ENCODE assay signal across 8 mouse cellular contexts in genomic region chr3:142880790-142881588, GRCm38 (mm10). TPM values are rescaled to one million over a fixed set of nuclear protein-coding genes. Genes with fewer than 3 reads are reported as not detected.
DNase-seq lines count a peak whose midpoint lies in the region; ATAC-seq lines count a peak whose summit lies in the region.

No protein-coding gene starts in this region.

- DNase-seq in layer of hippocampus, adult 11-12 months (ENCODE audit: low spot score): peak; percentile 13
- DNase-seq in layer of hippocampus, adult 8-10 months (ENCODE audit: low spot score in 2 of 2): no peak
- peak; percentile 42 for DNase-seq in adrenal gland, adult 8-10 months
- DNase-seq in liver, embryonic 13.5 days: peak; percentile 62
- DNase-seq in naive thymus-derived CD4-positive, alpha-beta T cell, adult 2 months (ENCODE audit: low read depth): peak; percentile 70
- peak; percentile 68 for DNase-seq in thymus, postnatal 0 days (ENCODE audit: low spot score)

- peak overlapping the region; percentile 95 for H3K9ac ChIP-seq in hindbrain, embryonic 16.5 days (ENCODE audit: low read depth, low read length)
- peak overlapping the region; percentile 100 for H3K9ac ChIP-seq in liver, embryonic 13.5 days

- H3K9me3 ChIP-seq in erythroblast, embryonic 14.5 days (ENCODE audit: control insufficient read depth, low read length): no peaks in the 10 kb centered on the region
- H3K9me3 ChIP-seq in hindbrain, embryonic 16.5 days (ENCODE audit: control insufficient read depth, low read length): no peaks in the 10 kb centered on the region
- no peaks in the 10 kb centered on the region for H3K9me3 ChIP-seq in liver, embryonic 13.5 days (replicated peaks)

- H3K4me3 ChIP-seq in erythroblast, embryonic 14.5 days (replicated peaks): peak overlapping the region; percentile 98
- peak overlapping the region; percentile 100 for H3K4me3 ChIP-seq in hindbrain, embryonic 16.5 days (ENCODE audit: low read length)
- peak overlapping the region; percentile 100 for H3K4me3 ChIP-seq in liver, embryonic 13.5 days (replicated peaks)

- no peaks in the 10 kb centered on the region for H3K27me3 ChIP-seq in erythroblast, embryonic 14.5 days (ENCODE audit: control insufficient read depth)
- no peaks in the 10 kb centered on the region for H3K27me3 ChIP-seq in hindbrain, embryonic 16.5 days (replicated peaks; ENCODE audit: control insufficient read depth, insufficient read depth, low read length)
- no peaks in the 10 kb centered on the region for H3K27me3 ChIP-seq in liver, embryonic 13.5 days

- H3K27ac ChIP-seq in hindbrain, embryonic 16.5 days (ENCODE audit: low read depth, low read length): peak overlapping the region; percentile 93
- H3K27ac ChIP-seq in liver, embryonic 13.5 days: peak overlapping the region; percentile 100

- under 1% methylated on average over 59 of the region's 72 CpGs for WGBS in hindbrain, embryonic 16.5 days
- WGBS in liver, embryonic 13.5 days (ENCODE audit: insufficient replicate concordance): under 1% methylated on average over 65 of the region's 72 CpGs

- H3K4me1 ChIP-seq in erythroblast, embryonic 14.5 days (ENCODE audit: control insufficient read depth): peaks cover 51% of the 10 kb centered on the region
- peaks cover 5% of the 10 kb centered on the region; the same call in 1 of the 2 replicates for H3K4me1 ChIP-seq in hindbrain, embryonic 16.5 days (ENCODE audit: control insufficient read depth, insufficient read depth, low read depth, low read length)
- H3K4me1 ChIP-seq in liver, embryonic 13.5 days (replicated peaks): peaks cover 39% of the 10 kb centered on the region

- H3K36me3 ChIP-seq in erythroblast, embryonic 14.5 days (ENCODE audit: control insufficient read depth): peaks cover 35% of the 10 kb centered on the region
- H3K36me3 ChIP-seq in hindbrain, embryonic 16.5 days (ENCODE audit: control insufficient read depth, insufficient read depth, low read length): no peaks in the 10 kb centered on the region
- 0 out of 2 replicates have a peak, but pooled peaks cover 4% of the 10 kb centered on the region for H3K36me3 ChIP-seq in liver, embryonic 13.5 days

- peak; percentile 5; the same call in 1 of the 2 replicates for ATAC-seq in hindbrain, embryonic 16.5 days
- ATAC-seq in liver, embryonic 13.5 days (ENCODE audit: low read depth): peak; percentile 20

- peak overlapping the region; percentile 64 for H3K4me2 ChIP-seq in hindbrain, embryonic 16.5 days (ENCODE audit: low read length)
- H3K4me2 ChIP-seq in liver, embryonic 13.5 days: peak overlapping the region; percentile 55

RNA-seq across cellular contexts. Expression of gene Pkn2, which starts 0.8 kb away (rescaled TPM):
- 10 to 100 TPM; 30.4 to 37.8 (median 32.3) TPM for total RNA-seq in layer of hippocampus, adult 8-10 months (2022)
- 10 to 100 TPM; 64.7 to 80.2 (median 71.3) TPM for total RNA-seq in adrenal gland, adult 8-10 months (2022)
- 5.1 and 5.3 TPM in 2 replicates for polyA plus RNA-seq in erythroblast, embryonic 14.5 days (2012)
- polyA plus RNA-seq in hindbrain, embryonic 16.5 days (2015; fragmentation: Nextera tagmentation; extraction: Ambion mirVana): 17.5 and 19.1 TPM in 2 replicates
- polyA plus RNA-seq in liver, embryonic 13.5 days (2015; fragmentation: Nextera tagmentation; extraction: Ambion mirVana): 34.9 and 37.3 TPM in 2 replicates
- 45.8 and 57.5 TPM in 2 replicates for polyA plus RNA-seq in thymus, postnatal 0 days (2015; fragmentation: Nextera tagmentation; extraction: Ambion mirVana)

Comparison
In these comparisons a context has a peak if more than half of its experiments do, and no peak if none do; other contexts are left out.
1. DNase-seq: peak in layer of hippocampus, adult 11-12 months (single experiment), adrenal gland, adult 8-10 months (single experiment), liver, embryonic 13.5 days (single experiment), naive thymus-derived CD4-positive, alpha-beta T cell, adult 2 months (single experiment) and thymus, postnatal 0 days (single experiment); none in layer of hippocampus, adult 8-10 months (0 of 2).
2. Peak in every context shown above with its lines, with median percentiles within 50 percentile points of each other: H3K4me3 ChIP-seq.